Mouse (Mus musculus): ENCODE measurements at regions not wholly inside any gene's neighbourhood (a gene's known extent, or its start where the extent isn't known, plus 50 kb on each side); places are given as distances from the start of the nearest gene placed in this dataset.

DNA sequence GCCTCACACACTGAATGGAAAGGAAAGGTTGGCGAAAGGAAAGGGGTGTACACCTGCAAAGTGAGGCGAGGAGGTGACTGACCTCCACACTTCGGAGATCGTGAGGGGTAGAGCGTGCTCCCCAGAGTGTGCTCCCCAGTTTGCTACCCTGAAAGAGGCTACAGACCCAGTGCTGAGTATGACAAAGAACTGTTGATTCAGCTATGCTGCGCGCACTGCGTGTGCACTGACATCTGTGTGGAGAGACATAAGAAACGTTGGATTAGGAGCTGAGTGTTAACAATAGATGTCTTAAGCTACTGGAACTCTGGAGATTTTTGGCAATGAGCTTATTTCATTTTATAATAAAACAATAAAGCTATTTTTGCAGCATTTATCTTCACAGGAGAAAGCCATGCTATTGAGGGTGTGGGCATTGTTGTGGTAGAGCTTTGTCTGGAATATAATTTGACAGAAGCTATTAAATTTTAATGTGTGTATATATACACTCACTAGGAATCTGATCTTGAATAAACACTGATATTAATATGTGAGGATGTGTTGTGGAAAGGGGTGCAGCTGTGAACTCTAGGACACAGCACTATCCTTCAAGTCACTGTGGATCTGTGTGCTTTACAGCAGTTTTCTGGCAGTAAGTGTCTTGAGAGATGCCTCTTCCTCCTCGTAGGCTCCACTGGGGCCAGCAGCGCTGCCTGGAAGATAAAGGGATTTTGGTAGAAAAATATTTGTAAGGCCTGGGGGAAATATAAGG, 271.2 kb upstream of the Zfp637 start:
- no peak for DNase-seq (ENCODE audit: low spot score in 2 of 2)

GRCm38 (mm10) chr6:117570346-117570745, 270.6 kb upstream of the Zfp637 start:
- DNase-seq (ENCODE audit: low spot score in 2 of 2): no peak

- no peak for DNase-seq (ENCODE audit: low spot score in 2 of 2)
Measured at GRCm38 (mm10) chr6:117570791-117571190, 270.2 kb upstream of the Zfp637 start.

GRCm38 (mm10) chr6:117572006-117572405, 269.0 kb upstream of the Zfp637 start:
- DNase-seq (ENCODE audit: low spot score in 2 of 2): no peak

DNA sequence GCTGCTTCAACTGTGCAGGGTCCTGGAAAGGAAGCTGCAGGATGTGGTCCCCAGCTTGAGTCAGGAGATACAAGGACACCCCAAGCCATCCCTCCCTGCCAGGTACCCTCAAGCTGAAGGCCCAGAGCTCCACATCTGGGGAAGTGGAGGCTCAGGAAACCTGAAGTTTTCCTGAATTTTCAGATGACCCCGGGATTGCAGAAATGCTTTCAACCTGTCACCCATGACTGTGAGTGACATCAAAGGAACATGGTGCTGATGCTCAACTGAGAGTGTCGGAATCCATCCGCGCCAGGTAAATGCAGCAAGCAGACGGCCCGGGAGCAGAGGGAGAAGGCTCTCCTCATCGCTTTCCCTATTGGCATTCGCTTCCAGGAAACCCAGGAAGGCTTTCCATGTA, 267.6 kb upstream of the Zfp637 start:
- DNase-seq (ENCODE audit: low spot score in 2 of 2): no peak

- no peak for DNase-seq (ENCODE audit: low spot score in 2 of 2)
Measured at GRCm38 (mm10) chr6:117574146-117574545, 266.8 kb upstream of the Zfp637 start.

- DNase-seq (ENCODE audit: low spot score in 2 of 2): no peak
Measured at GRCm38 (mm10) chr6:117575057-117575456, 265.9 kb upstream of the Zfp637 start.

DNA sequence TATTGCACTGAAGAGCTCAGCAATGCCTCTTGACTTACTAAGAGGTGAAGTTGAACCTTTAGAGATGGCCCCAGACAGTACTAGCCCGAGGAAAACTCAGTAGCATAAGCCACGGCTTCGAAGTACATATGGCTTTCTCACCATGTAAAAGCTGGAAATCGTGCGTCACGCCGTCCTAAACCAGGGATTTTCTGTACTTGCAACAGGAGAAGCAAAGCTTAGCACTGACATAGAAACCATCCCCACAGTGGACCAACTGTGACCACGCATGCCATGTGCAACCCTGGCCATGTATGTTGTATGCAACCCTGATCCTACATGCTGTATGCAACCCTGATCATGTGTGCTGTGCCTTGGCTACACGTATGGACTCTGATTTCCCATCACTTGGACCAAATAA, 265.0 kb upstream of the Zfp637 start:
- no peak for DNase-seq (ENCODE audit: low spot score in 2 of 2)

- DNase-seq (ENCODE audit: low spot score in 2 of 2): no peak
Measured at GRCm38 (mm10) chr6:117577539-117578521, 263.1 kb upstream of the Zfp637 start.

DNA sequence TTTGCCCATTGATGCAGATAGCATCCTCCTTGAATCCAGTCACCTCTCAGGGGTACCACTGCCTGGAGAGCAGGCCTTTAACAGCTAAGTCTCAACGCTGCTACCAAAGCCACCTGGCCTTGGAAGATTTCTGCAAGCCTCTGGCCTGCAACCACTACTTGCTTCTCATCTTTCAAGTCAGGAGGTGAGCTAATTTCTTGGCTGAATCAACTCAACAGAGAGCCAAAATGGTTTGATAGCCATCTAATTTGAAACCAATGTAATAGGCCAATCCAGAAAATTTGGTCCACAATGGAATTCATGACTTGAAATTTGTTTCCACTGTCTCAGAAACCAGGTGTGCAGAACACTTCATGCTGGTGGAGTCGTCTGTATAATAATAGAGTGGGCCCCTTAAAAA, 260.0 kb upstream of the Zfp637 start:
- DNase-seq (ENCODE audit: low spot score in 2 of 2): no peak

DNA sequence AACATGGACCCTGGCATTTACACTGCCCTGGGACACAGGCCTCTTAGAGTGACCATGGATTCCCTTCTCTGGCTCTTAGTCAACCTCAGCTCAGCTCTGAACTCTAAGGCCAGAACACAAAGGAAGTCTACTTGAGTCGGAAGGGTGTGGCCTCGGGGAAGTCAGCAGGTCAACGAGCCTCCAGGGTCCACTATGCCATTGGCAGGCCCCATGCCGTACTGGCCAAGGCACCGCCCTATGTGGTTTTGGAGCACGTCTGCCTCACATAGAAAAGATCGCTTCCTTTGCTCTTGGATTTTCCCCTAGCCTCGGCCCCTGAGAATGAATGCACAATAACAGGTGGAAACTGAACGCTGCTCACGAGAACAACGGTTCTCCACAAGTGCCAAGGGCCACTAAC, 257.9 kb upstream of the Zfp637 start:
- no peak for DNase-seq (ENCODE audit: low spot score in 2 of 2)

- DNase-seq (ENCODE audit: low spot score in 2 of 2): no peak
Measured at GRCm38 (mm10) chr6:117584563-117584962, 256.4 kb upstream of the Zfp637 start.

DNA sequence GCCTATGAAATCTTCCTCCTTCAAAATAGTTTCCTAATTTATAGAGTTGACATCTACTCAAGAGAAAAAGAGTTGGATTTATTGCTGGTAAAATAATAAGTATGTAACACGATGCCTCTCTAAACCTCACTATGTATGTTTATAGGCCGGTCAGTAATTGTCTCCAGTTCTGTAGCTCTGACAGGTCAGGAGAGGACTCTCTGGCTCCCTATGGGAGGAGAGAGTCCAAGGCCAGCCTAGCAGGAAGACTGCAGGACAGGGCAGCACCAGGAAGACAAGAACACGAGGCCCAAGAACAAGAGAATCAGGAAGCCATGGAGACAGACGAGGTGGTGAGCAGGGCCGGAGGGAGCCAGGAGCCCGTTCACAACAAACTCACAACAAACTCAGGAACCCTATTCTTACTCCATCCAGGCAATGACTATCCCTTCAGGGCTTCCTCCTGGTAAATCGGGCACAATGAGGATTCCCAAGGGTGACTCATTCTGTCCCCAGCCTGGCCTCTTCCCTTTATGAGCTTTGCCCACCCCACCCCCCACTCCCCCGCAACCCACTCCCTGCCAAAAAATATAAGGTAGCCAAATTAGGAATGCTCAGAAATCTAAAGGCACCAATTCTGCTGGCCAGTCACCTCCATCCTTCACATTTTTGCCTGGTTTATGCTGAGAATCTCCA, 244.7 kb upstream of the Zfp637 start:
- no peak for DNase-seq (ENCODE audit: low spot score in 2 of 2)

- DNase-seq (ENCODE audit: low spot score in 2 of 2): no peak
Measured at GRCm38 (mm10) chr6:117604834-117605233, 236.1 kb upstream of the Zfp637 start.

GRCm38 (mm10) chr6:117605685-117606084, 235.3 kb upstream of the Zfp637 start:
- no peak for DNase-seq (ENCODE audit: low spot score in 2 of 2)

DNA sequence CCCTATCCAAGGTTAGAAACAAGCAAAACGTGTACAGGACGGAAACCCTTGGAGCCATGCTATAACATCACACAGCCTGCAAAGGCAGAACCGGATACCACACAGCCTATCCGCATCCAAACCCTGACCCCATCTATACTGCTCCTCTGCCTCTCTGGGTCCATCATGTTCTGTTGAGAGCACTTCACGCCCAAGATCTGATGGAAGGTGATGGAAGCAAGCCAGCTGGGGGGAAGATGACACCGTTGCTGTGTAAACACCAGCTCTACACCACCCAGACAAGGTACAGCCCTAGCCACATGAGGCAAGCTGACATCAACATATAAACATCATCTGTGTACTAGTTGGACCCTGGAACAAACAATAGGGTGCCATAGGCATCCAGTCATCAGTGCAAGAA, 234.8 kb upstream of the Zfp637 start:
- no peak for DNase-seq (ENCODE audit: low spot score in 2 of 2)

- no peak for DNase-seq (ENCODE audit: low spot score in 2 of 2)
Measured at GRCm38 (mm10) chr6:117607023-117607422, 234.0 kb upstream of the Zfp637 start.

DNA sequence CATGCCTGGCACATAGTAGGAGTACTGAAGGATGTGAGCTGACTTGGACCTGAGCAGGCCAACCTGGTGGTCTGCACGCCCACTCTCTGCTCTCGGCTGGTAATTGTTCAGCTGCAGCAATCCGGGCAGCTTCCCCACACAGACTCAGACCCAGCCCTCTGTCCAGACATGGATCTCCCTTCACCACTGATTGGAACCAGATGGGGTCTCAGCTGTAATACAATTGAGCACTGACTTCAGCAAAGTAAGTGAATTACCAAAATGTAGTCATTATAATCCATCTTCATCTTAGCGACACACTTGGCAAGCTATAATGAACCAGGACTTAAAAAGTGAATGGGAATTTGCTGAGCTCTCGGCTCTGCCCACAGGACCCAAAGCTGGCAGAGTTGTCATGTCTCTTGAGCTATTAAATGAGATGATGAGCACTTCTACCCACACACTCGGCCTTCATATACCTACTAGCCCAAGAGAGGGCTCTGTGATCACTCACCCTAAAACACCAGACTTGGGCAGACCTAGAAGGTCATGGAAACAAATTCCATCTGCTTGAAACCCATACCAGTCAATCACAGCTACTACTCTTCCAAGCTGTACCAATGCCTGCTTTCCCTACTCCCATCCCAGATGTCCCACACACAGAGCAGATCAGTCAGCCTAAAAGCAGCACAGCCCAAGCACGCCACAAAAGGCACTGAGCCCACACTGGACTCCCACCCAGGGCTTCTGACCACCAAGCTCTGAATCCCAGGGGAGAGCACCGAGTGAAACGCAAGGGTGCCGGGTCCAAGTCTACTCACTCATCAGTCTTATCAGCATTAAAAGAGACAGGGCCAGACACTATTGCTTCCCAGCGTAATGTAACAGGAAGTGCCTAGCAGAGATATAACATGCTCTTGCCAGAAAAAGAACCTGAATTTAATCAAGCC, 231.2 kb upstream of the Zfp637 start:
- DNase-seq (ENCODE audit: low spot score in 2 of 2): no peak

DNA sequence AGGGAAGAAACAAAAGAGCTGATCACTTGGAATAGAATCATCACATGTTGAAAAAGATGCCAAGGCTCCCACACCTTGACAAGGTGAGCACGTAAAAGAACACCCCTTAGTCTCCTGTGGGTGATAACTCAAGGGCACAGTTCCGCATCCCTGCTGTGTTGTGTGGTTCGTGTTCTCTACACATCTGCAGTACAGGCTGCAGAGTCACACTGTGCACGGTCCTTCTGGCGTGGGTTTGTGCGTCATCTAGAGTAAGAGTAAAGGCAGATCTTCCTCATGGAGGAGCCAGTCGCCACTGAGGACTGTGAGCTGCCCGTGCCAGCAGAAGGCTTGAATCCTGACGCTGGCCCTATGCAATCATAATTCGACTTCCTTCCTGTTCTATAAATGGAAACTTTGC, 229.7 kb upstream of the Zfp637 start:
- DNase-seq (ENCODE audit: low spot score in 2 of 2): no peak

DNA sequence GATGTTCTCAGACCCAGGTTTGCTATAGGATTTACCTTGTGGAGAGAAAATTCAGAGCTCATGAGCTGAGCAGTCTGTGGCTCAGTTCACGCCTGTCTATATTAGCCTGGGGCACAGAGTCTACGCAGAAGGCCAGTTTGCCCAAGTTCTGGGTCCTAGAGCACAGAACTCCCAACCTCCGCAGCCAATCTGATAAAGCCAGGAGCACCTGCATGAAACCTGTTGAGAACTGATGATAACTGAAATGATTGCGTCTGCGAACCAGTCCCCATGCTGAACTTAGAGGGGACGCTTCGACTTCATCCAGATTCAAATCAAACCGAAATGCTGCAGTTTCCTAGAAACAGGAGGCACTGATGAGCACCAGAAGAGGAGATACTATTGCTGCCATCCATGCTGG, 229.0 kb upstream of the Zfp637 start:
- DNase-seq (ENCODE audit: low spot score in 2 of 2): no peak

DNA sequence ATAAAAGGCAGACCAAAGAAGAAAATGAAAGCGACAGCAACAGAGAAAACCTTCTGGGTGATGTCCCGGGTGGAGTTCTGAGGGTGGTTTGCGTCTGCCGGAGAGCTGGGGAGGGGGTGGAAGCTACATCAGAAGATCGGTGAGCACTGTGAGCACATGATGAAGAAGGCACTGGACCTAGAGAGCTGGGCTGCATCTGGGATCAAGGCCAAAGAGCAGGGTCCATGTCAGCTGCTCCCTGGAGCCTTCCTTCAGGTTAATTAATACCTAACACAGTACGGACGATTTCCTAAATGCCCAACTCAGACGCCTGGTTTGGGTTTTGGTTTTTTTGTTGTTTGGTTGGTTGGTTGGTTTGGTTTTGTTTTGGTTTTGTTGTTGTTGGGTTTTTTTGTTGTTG, 228.6 kb upstream of the Zfp637 start:
- DNase-seq (ENCODE audit: low spot score in 2 of 2): no peak
